Mouse (Mus musculus): ENCODE results near the gene B3gntl1. TPM values are rescaled to one million over a fixed set of nuclear protein-coding genes. Genes with fewer than 3 reads are reported as not detected.

The B3gntl1 gene
- polyA plus RNA-seq, 1 experiment = 13.5 TPM

DNA sequence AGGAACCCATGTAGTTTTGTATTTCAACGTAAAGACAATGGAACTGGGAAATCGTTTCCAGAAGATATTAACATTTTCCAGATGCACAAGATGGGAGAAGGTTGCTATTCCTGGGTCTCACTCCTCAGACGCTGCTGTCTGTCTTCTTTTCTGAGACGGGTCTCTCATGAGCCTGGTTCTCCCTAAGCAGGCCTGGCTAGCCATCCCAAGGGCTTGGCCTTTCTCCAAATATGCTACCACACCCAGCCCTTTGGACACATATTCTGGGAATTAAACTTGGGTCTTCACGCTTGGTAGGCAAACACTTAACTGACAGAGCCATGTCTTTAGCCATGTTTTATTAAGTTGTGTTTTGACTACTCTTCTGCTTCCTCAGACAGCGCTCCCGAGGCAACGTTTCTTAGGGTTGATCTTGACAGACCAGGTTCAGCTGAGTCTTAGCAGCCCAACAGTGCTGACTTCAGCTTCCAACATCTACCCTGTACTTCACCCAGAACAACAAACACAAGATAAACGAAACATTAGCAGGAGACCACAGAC is 18.5 kb downstream of the B3gntl1 start:
- Histone ChIP-seq H3K9ac (ENCODE audit: low read depth, poor library complexity, severe bottlenecking) (no peak overlapping the region), H3K9me3 (replicated peaks; ENCODE audit: control insufficient read depth, insufficient read depth, low read length, poor library complexity, severe bottlenecking) (no peaks in the 10 kb centered on the region), H3K36me3 (ENCODE audit: control insufficient read depth, insufficient read depth, low read length, poor library complexity, severe bottlenecking) (peaks cover 3% of the 10 kb centered on the region), H3K27me3 (ENCODE audit: control insufficient read depth, insufficient read depth, low read length, poor library complexity, severe bottlenecking) (no peaks in the 10 kb centered on the region), H3K27ac (ENCODE audit: insufficient read depth, low read length) (no peak overlapping the region), H3K4me1 (ENCODE audit: control insufficient read depth, insufficient read depth, low read length) (peaks cover 2% of the 10 kb centered on the region), H3K4me3 (ENCODE audit: low read depth, low read length) (no peak overlapping the region)
- no peak for TF ChIP-seq POLR2A (IDR thresholded peaks at IDR 0.05; ENCODE audit: insufficient read depth, low read length)
- TF ChIP-seq CTCF (IDR thresholded peaks at IDR 0.05; ENCODE audit: low read depth, low read length) = no peak
- TF ChIP-seq EP300 (IDR thresholded peaks at IDR 0.05; ENCODE audit: insufficient read depth, low read depth, low read length) = no peak

DNA sequence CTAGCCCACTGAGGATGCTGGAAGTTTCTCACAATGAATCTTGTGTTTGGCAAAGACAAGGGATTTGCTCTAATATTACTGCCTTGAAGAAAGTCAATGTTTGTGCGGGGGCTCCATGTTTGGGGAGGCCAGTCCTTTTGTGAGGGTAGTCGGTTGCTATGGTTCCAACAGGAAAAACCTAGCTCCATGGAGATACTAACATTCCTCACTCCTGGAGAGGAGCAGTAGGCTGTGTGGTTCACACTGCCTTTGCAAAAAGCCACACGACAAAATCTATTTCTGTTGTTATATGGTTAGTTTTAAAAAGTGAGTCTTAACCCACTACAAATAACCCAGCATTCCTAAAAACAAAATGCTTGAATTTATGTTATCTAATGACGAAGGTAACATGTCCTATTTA is 19.3 kb downstream of the B3gntl1 start:
- Histone ChIP-seq H3K36me3 (ENCODE audit: control insufficient read depth, insufficient read depth, low read length, poor library complexity, severe bottlenecking) (peaks cover 3% of the 10 kb centered on the region), H3K27ac (ENCODE audit: insufficient read depth, low read length) (no peak overlapping the region), H3K27me3 (ENCODE audit: control insufficient read depth, insufficient read depth, low read length, poor library complexity, severe bottlenecking) (no peaks in the 10 kb centered on the region), H3K4me3 (ENCODE audit: low read depth, low read length) (no peak overlapping the region), H3K4me1 (ENCODE audit: control insufficient read depth, insufficient read depth, low read length) (peaks cover 2% of the 10 kb centered on the region), H3K9me3 (replicated peaks; ENCODE audit: control insufficient read depth, insufficient read depth, low read length, poor library complexity, severe bottlenecking) (no peaks in the 10 kb centered on the region), H3K9ac (ENCODE audit: low read depth, poor library complexity, severe bottlenecking) (no peak overlapping the region)
- TF ChIP-seq EP300 (IDR thresholded peaks at IDR 0.05; ENCODE audit: insufficient read depth, low read depth, low read length) = no peak
- no peak for TF ChIP-seq POLR2A (IDR thresholded peaks at IDR 0.05; ENCODE audit: insufficient read depth, low read length)
- TF ChIP-seq CTCF (IDR thresholded peaks at IDR 0.05; ENCODE audit: low read depth, low read length) = no peak

DNA sequence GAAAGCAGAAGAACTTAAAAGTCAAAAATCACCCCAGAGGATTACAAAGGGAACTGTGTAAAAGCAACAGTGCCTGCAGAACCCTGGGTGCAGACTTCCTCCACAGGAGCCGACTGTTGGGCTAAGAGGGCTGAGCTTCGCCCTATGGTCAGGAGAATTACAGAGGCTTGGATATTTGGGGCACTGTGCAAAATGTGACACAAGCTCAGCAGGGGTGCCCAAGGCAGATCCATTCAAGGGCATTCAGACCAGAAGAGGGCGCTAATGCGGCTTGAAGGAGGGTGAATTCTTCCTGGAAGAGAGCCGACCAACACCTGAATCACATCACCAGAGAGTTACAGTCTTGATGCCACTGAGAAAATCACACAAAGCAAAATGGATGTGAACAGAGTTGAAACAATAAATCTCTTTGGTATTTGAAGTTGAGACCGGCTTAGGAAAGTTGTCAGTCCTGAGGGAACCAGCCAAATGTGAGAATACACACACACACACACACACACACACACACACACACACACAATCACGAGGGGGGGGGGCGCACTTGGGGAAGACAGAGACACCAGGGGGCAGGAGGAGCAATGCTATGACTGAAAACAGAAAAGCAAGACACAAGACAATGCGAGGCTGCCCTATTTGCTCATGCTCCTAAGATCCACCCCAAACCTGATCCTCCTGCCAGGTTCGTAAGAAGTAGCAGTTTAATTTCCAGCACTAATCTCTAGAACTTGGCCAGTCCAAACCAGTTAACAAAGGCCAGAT is 20.2 kb downstream of the B3gntl1 start:
- Histone ChIP-seq H3K9ac (ENCODE audit: low read depth, poor library complexity, severe bottlenecking) (no peak overlapping the region), H3K27ac (ENCODE audit: insufficient read depth, low read length) (no peak overlapping the region), H3K27me3 (ENCODE audit: control insufficient read depth, insufficient read depth, low read length, poor library complexity, severe bottlenecking) (no peaks in the 10 kb centered on the region), H3K4me1 (ENCODE audit: control insufficient read depth, insufficient read depth, low read length) (peaks cover 2% of the 10 kb centered on the region), H3K36me3 (ENCODE audit: control insufficient read depth, insufficient read depth, low read length, poor library complexity, severe bottlenecking) (peaks cover 5% of the 10 kb centered on the region), H3K4me3 (ENCODE audit: low read depth, low read length) (no peak overlapping the region), H3K9me3 (replicated peaks; ENCODE audit: control insufficient read depth, insufficient read depth, low read length, poor library complexity, severe bottlenecking) (no peaks in the 10 kb centered on the region)
- TF ChIP-seq CTCF (IDR thresholded peaks at IDR 0.05; ENCODE audit: low read depth, low read length) (peak; percentile 76), POLR2A (IDR thresholded peaks at IDR 0.05; ENCODE audit: insufficient read depth, low read length) (no peak), EP300 (IDR thresholded peaks at IDR 0.05; ENCODE audit: insufficient read depth, low read depth, low read length) (no peak)

DNA sequence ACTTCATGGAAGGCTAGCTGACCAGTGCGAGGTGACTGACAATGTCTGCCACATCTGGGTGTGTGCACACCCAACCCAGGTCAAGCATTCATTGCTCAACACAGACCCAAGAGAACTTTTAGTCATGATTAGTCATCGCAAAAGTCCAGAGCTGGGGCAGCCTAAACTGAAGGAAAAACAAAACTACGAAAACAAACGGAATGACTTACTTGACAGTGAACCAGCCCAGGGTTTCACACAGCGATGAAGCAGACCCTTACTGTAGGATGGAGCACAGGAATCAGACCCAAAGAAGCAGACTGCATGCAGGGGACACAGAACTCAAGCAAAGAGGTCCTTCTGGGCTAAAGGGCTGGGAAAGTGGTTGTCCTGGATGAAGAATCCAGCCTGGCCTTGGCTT is 21.0 kb downstream of the B3gntl1 start:
- H3K36me3 ChIP-seq (ENCODE audit: control insufficient read depth, insufficient read depth, low read length, poor library complexity, severe bottlenecking) = peaks cover 5% of the 10 kb centered on the region
- no peak overlapping the region for H3K27ac ChIP-seq (ENCODE audit: insufficient read depth, low read length)
- no peak overlapping the region for H3K4me3 ChIP-seq (ENCODE audit: low read depth, low read length)
- H3K9ac ChIP-seq (ENCODE audit: low read depth, poor library complexity, severe bottlenecking) = no peak overlapping the region
- TF ChIP-seq CTCF (IDR thresholded peaks at IDR 0.05; ENCODE audit: low read depth, low read length) (no peak), POLR2A (IDR thresholded peaks at IDR 0.05; ENCODE audit: insufficient read depth, low read length) (no peak)
- H3K9me3 ChIP-seq (replicated peaks; ENCODE audit: control insufficient read depth, insufficient read depth, low read length, poor library complexity, severe bottlenecking) = no peaks in the 10 kb centered on the region
- peaks cover 2% of the 10 kb centered on the region for H3K4me1 ChIP-seq (ENCODE audit: control insufficient read depth, insufficient read depth, low read length)
- H3K27me3 ChIP-seq (ENCODE audit: control insufficient read depth, insufficient read depth, low read length, poor library complexity, severe bottlenecking) = no peaks in the 10 kb centered on the region

DNA sequence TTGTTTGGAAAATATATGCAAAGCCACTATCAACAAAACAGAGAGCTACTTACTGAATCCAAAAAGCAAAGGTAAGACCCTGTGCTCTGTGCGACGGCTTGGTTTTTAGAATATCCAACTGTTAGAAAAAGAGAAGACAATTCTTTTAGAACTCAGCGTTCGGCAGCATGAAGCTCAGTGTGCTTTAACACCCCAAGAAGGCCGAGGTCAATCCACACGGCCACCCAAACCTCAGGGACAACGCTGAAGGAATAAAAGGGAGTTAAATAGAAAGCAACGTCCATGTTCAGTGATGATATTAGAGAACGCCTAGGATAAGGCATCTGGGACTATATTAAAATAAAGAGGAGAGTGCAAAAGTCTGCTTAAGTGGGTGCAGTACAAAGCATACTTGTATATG is 21.4 kb downstream of the B3gntl1 start:
- Histone ChIP-seq H3K27me3 (ENCODE audit: control insufficient read depth, insufficient read depth, low read length, poor library complexity, severe bottlenecking) (no peaks in the 10 kb centered on the region), H3K9ac (ENCODE audit: low read depth, poor library complexity, severe bottlenecking) (no peak overlapping the region), H3K4me3 (ENCODE audit: low read depth, low read length) (no peak overlapping the region), H3K36me3 (ENCODE audit: control insufficient read depth, insufficient read depth, low read length, poor library complexity, severe bottlenecking) (peaks cover 5% of the 10 kb centered on the region), H3K27ac (ENCODE audit: insufficient read depth, low read length) (no peak overlapping the region), H3K9me3 (replicated peaks; ENCODE audit: control insufficient read depth, insufficient read depth, low read length, poor library complexity, severe bottlenecking) (no peaks in the 10 kb centered on the region), H3K4me1 (ENCODE audit: control insufficient read depth, insufficient read depth, low read length) (peaks cover 2% of the 10 kb centered on the region)
- TF ChIP-seq EP300 (IDR thresholded peaks at IDR 0.05; ENCODE audit: insufficient read depth, low read depth, low read length) (no peak), CTCF (IDR thresholded peaks at IDR 0.05; ENCODE audit: low read depth, low read length) (no peak), POLR2A (IDR thresholded peaks at IDR 0.05; ENCODE audit: insufficient read depth, low read length) (no peak)

DNA sequence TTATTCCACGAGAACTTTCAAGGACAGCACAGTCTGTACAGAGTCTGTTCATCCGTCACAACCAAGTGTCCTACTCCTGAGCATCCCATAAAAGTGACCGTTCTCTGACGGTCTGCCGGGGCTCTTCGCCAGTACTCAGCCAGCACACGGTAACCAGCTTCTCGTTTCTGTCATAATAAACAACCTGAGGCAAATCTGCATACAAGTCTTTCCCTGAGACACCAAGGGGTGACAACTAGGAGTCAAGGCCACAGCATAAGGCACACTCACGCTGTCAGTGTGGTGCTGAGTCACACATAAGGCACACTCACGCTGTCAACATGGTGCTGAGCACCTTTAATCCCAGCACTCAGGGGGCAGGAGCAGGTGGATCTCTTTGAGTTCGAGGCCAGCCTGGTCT is 22.3 kb downstream of the B3gntl1 start:
- no peak for TF ChIP-seq EP300 (IDR thresholded peaks at IDR 0.05; ENCODE audit: insufficient read depth, low read depth, low read length)
- Histone ChIP-seq H3K4me1 (ENCODE audit: control insufficient read depth, insufficient read depth, low read length) (peaks cover 2% of the 10 kb centered on the region), H3K9ac (ENCODE audit: low read depth, poor library complexity, severe bottlenecking) (no peak overlapping the region), H3K27me3 (ENCODE audit: control insufficient read depth, insufficient read depth, low read length, poor library complexity, severe bottlenecking) (no peaks in the 10 kb centered on the region), H3K9me3 (replicated peaks; ENCODE audit: control insufficient read depth, insufficient read depth, low read length, poor library complexity, severe bottlenecking) (no peaks in the 10 kb centered on the region), H3K36me3 (ENCODE audit: control insufficient read depth, insufficient read depth, low read length, poor library complexity, severe bottlenecking) (peaks cover 5% of the 10 kb centered on the region; the same call in 1 of the 2 replicates), H3K27ac (ENCODE audit: insufficient read depth, low read length) (no peak overlapping the region), H3K4me3 (ENCODE audit: low read depth, low read length) (no peak overlapping the region)

Measured in ES-Bruce4 (cell line).